Mouse (Mus musculus): Measurements from ENCODE around the gene Magt1.

- no peak for TF ChIP-seq CTCF (conservative IDR thresholded peaks at IDR 0.05; ENCODE audit: low read length)
- TF ChIP-seq POU5F1 (IDR thresholded peaks at IDR 0.05; ENCODE audit: borderline replicate concordance, low read length), result no peak
- no peak for TF ChIP-seq NANOG (IDR thresholded peaks at IDR 0.05; ENCODE audit: borderline replicate concordance, low read length)
These were observed 18.5 kb upstream of the Magt1 start for GRCm38 (mm10) chrX:106030176-106030575.

Data from E14TG2a.4 (cell line).